Mouse (Mus musculus) embryonic facial prominence, embryonic 14.5 days (tissue): Measurements from ENCODE around the gene Map4. TPM values are rescaled to one million over a fixed set of nuclear protein-coding genes. Genes with fewer than 3 reads are reported as not detected.

ENCODE experiments used
- ATAC-seq: fragments of 200-750 bp; cut with Nextera tagmentation; 2 replicates; pipeline ENCODE4 v1.8.0; 2017; ENCODE audit warnings: low read depth, moderate number of reproducible peaks, moderate TSS enrichment
- DNase-seq: peaks from one replicate; pipeline ENCODE4 v3.0.0-alpha.2; 2015; ENCODE audit warnings: low spot score
- H3K27ac ChIP-seq: fragments of 300-500 bp; sonication (generic); replicated peaks from 2 replicates; pipeline ENCODE4 v1.5.1; 2014; ENCODE audit warnings: low read depth, mild to moderate bottlenecking, low read length, moderate library complexity
- H3K27me3 ChIP-seq: fragments of 300-500 bp; sonication (generic); replicated peaks from 2 replicates; pipeline ENCODE4 v1.6.1; 2014; ENCODE audit warnings: low read length; ENCODE audit not compliant: control insufficient read depth, insufficient read depth
- H3K36me3 ChIP-seq: fragments of 300-500 bp; sonication (generic); 2 replicates; pipeline ENCODE4 v1.6.1; 2014; ENCODE audit warnings: low read length, mixed read lengths; ENCODE audit not compliant: control insufficient read depth, insufficient read depth
- H3K4me1 ChIP-seq: fragments of 300-500 bp; sonication (generic); 2 replicates; pipeline ENCODE4 v1.6.1; 2014; ENCODE audit warnings: antibody characterized with exemption, low read length; ENCODE audit not compliant: control insufficient read depth, insufficient read depth
- H3K4me2 ChIP-seq: fragments of 300-500 bp; sonication (generic); 2 replicates; pipeline ENCODE4 v1.6.1; 2014; ENCODE audit warnings: low read depth, mild to moderate bottlenecking, low read length, moderate library complexity, mixed read lengths
- H3K4me3 ChIP-seq: fragments of 300-500 bp; sonication (generic); 2 replicates; pipeline ENCODE4 v1.5.1; 2014; ENCODE audit warnings: low read depth, mild to moderate bottlenecking, low read length
- H3K9ac ChIP-seq: fragments of 300-500 bp; sonication (generic); 2 replicates; pipeline ENCODE4 v1.6.1; 2014; ENCODE audit warnings: low read depth, mild to moderate bottlenecking, low read length, moderate library complexity, mixed read lengths
- H3K9me3 ChIP-seq: fragments of 300-500 bp; sonication (generic); 2 replicates; pipeline ENCODE4 v1.6.1; 2016; ENCODE audit warnings: low read length; ENCODE audit not compliant: control insufficient read depth
- WGBS: fragments of 180-500 bp; shearing (Covaris S2); extraction: QIAGEN DNeasy Blood & Tissue Kit; methylation state at CpG from one replicate; pipeline ENCODE4 v1.1.7; 2014; 5-methylcytosine and 5-hydroxymethylcytosine counted together
- polyA plus RNA-seq: library from polyadenylated mRNA; unstranded; fragments of >200 nt; fragmentation: Nextera tagmentation; extraction: Ambion mirVana; gene quantifications from 2 replicates; pipeline ENCODE4 v1.2.1, GENCODE M21; 2014

Gene Map4
- polyA plus RNA-seq, 1 experiment from 2014 or later: 112 TPM

DNA sequence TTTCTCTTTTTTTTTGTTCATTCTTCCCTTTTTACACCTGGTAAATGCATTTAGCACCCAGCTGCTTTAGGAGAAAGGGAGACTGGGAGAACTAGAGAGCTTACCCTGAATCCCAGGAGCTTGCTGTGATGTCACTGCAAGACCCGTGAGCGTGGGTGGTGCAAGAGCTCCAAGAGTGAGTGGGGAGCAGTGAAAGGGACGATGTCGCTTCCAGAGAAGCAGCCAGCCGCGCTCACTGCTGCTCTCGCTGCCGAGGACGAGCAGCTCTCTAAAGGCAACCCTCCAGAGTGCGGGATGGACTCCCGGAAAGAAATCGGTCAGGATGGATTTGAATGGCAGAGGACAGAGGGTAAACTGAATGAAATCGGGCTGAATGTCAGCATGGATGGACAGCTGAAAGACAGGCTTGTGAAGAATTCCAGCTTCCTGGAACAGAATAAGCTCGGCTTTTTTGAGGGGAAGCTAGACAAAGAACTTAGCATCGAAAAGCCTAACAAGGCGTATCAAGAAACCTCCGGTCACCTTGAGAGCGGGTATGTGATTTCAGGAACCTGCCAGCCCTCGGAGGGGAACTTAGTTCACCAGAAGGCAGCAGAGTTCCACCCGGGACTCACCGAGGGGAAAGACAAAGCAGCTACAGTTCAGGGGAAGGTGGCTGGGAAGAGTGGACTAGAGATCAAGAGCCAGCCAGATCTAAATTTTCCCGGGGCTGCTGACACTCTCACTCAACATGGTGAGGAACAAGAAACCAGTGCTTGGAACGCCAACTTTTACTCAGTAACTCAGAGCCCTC is 120.8 kb downstream of the Map4 start:
- H3K9ac ChIP-seq: peak overlapping the region; percentile 39
- no peaks in the 10 kb centered on the region for H3K36me3 ChIP-seq
- DNase-seq: peak; percentile 50
- H3K4me3 ChIP-seq: peak overlapping the region; percentile 13; the same call in 1 of the 2 replicates
- H3K4me2 ChIP-seq: peak overlapping the region; percentile 44
- no peaks in the 10 kb centered on the region for H3K27me3 ChIP-seq
- H3K27ac ChIP-seq: no peak overlapping the region; the same call in 1 of the 2 replicates
- ATAC-seq: peak; percentile 34
- H3K9me3 ChIP-seq: no peaks in the 10 kb centered on the region
- 29% methylated on average over 23 of the region's 23 CpGs for WGBS
- H3K4me1 ChIP-seq: peaks cover 15% of the 10 kb centered on the region

GRCm38 (mm10) chr9:110052951-110053304 is 121.7 kb downstream of the Map4 start:
- H3K27ac ChIP-seq: 0 out of 2 replicates have a peak overlapping the region, but pooled peaks have one; percentile 28
- 0 out of 2 replicates have a peak overlapping the region, but pooled peaks have one; percentile 3 for H3K4me2 ChIP-seq
- H3K36me3 ChIP-seq: no peaks in the 10 kb centered on the region
- no peak overlapping the region for H3K4me3 ChIP-seq
- H3K9me3 ChIP-seq: no peaks in the 10 kb centered on the region
- peaks cover 15% of the 10 kb centered on the region for H3K4me1 ChIP-seq
- no peak overlapping the region for H3K9ac ChIP-seq
- ATAC-seq (no peak), DNase-seq (no peak)
- H3K27me3 ChIP-seq: no peaks in the 10 kb centered on the region
- 58% methylated on average over 4 of the region's 4 CpGs for WGBS

GRCm38 (mm10) chr9:110053305-110054079 is 122.2 kb downstream of the Map4 start:
- H3K27me3 ChIP-seq: no peaks in the 10 kb centered on the region
- no peak overlapping the region for H3K9ac ChIP-seq
- H3K4me2 ChIP-seq: no peak overlapping the region
- H3K4me3 ChIP-seq: no peak overlapping the region
- no peak for DNase-seq
- no peaks in the 10 kb centered on the region for H3K36me3 ChIP-seq
- H3K9me3 ChIP-seq: no peaks in the 10 kb centered on the region
- 38% methylated on average over 8 of the region's 8 CpGs for WGBS
- peaks cover 15% of the 10 kb centered on the region for H3K4me1 ChIP-seq
- ATAC-seq: peak; percentile 28; the same call in 1 of the 2 replicates
- 0 out of 2 replicates have a peak overlapping the region, but pooled peaks have one; percentile 28 for H3K27ac ChIP-seq

- Histone ChIP-seq H3K9me3 (no peaks in the 10 kb centered on the region), H3K27ac (no peak overlapping the region), H3K27me3 (no peaks in the 10 kb centered on the region), H3K9ac (no peak overlapping the region), H3K4me2 (no peak overlapping the region), H3K4me1 (peaks cover 15% of the 10 kb centered on the region), H3K36me3 (no peaks in the 10 kb centered on the region), H3K4me3 (no peak overlapping the region)
- 71% methylated on average over 2 of the region's 2 CpGs for WGBS
- ATAC-seq: no peak
- DNase-seq: no peak
Observed at GRCm38 (mm10) chr9:110054080-110054421, 122.8 kb downstream of the Map4 start.

- Histone ChIP-seq H3K27me3 (no peaks in the 10 kb centered on the region), H3K4me2 (no peak overlapping the region), H3K4me1 (peaks cover 15% of the 10 kb centered on the region), H3K4me3 (no peak overlapping the region), H3K9ac (no peak overlapping the region), H3K27ac (no peak overlapping the region), H3K9me3 (no peaks in the 10 kb centered on the region), H3K36me3 (no peaks in the 10 kb centered on the region)
- DNase-seq: no peak
- no peak for ATAC-seq
- WGBS: 77% methylated on average over 3 of the region's 3 CpGs
Observed at GRCm38 (mm10) chr9:110054781-110055180, 123.5 kb downstream of the Map4 start.

GRCm38 (mm10) chr9:110057200-110057599 is 125.9 kb downstream of the Map4 start:
- H3K4me3 ChIP-seq: no peak overlapping the region
- WGBS: 88% methylated on average over 1 of the region's 1 CpGs
- H3K9me3 ChIP-seq: no peaks in the 10 kb centered on the region
- H3K4me1 ChIP-seq: peaks cover 12% of the 10 kb centered on the region
- ATAC-seq (no peak), DNase-seq (no peak)
- H3K9ac ChIP-seq: no peak overlapping the region
- H3K36me3 ChIP-seq: no peaks in the 10 kb centered on the region
- H3K4me2 ChIP-seq: no peak overlapping the region
- no peaks in the 10 kb centered on the region for H3K27me3 ChIP-seq
- H3K27ac ChIP-seq: no peak overlapping the region

DNA sequence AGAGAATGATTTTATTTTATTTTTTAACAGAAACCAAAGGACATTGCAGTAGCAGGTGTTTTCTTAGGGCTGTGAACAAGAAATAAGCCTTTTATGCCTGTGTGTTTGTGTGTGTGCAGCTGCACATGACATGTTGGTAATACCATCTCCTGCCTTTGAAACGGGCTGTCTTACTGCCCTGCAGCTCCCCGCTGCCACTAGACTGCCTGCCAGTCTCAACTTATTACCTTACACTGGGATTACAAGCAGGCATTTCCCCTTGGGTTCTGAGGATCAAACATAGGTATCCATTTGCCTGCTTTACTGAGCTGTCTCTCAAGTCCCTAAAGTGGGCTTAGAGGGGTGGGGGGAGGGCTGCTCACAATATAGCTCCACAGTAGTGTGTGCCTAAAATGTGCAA is 129.5 kb downstream of the Map4 start:
- Histone ChIP-seq H3K4me3 (no peak overlapping the region), H3K4me2 (no peak overlapping the region)
- WGBS: 54% methylated on average over 2 of the region's 2 CpGs

DNA sequence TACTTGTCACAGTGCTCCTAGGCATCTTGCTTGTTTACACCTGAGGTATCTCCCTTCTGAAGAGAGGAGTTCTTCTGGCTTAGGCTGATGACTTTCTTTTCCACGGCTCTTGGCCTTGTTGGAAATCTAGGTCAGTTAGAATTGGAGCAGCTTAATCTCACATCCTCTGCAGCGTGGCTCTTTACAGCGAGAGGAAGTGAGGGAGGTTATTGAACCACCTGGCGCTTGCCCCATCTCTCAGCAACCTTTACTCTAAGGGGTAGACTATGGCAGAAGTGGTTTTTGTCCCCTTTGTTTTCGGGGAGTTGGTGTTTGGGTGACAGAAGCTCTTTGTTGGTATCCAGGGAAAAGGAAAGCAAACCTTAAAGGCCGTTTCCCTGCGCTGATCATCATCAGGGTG is 131.1 kb downstream of the Map4 start:
- no peak overlapping the region for H3K4me3 ChIP-seq
- no peaks in the 10 kb centered on the region for H3K27me3 ChIP-seq
- WGBS: 84% methylated on average over 7 of the region's 7 CpGs
- no peak overlapping the region for H3K4me2 ChIP-seq
- no peak overlapping the region for H3K27ac ChIP-seq
- no peaks in the 10 kb centered on the region for H3K4me1 ChIP-seq
- DNase-seq (no peak), ATAC-seq (no peak)
- no peaks in the 10 kb centered on the region for H3K9me3 ChIP-seq
- H3K9ac ChIP-seq: no peak overlapping the region
- H3K36me3 ChIP-seq: peaks cover 33% of the 10 kb centered on the region

More for the DNA sequence above, 129.5 kb downstream of the Map4 start:
- Histone ChIP-seq H3K4me1 (no peaks in the 10 kb centered on the region), H3K36me3 (peaks cover 18% of the 10 kb centered on the region), H3K27me3 (no peaks in the 10 kb centered on the region), H3K9ac (no peak overlapping the region), H3K9me3 (no peaks in the 10 kb centered on the region), H3K27ac (no peak overlapping the region)
- no peak for ATAC-seq
- no peak for DNase-seq
